ENCODE assay signal across 11 mouse cellular contexts in the genomic region with DNA sequence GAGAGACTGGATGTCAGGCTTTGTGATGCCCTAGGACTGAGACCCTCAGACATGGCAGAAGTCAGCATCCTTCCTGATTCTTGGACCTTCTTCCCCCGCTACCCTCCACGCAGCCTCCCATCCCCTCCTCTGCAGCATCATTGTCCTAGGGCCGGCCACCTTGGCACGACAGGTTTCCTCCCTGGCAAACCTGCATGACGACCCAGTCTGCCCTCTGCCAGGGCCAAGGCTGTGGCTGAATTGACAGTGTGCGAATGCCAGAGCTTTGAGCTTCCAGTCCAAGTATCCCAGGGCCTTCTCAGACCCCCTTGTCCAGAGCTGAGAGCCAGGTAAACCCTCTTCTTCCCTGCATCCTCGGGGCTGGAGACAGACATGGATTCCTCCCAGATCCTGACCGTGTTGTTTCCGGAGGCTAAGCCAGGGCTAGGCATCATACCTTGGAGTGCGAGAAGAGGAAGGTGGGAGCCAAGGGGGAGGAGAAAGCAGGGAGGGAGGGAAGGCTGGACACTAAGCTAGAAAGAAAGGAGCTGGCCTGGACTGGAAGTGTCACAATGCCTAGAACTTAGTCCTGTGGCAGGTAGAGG. TPM values are rescaled to one million over a fixed set of nuclear protein-coding genes. Genes with fewer than 3 reads are reported as not detected.
DNase-seq lines count a peak whose midpoint lies in the region; ATAC-seq lines count a peak whose summit lies in the region.
"Had no signal": no experiment of that assay in that cellular context is flagged by ENCODE, and none has a peak within 500 bp of the region (broad histone marks: within the 10 kb centered on the region; RNA-seq: fewer than 3 reads in every experiment).

A gene (plus strand): TSS at position 534 of the 584 bp plus-strand sequence.

- intact Hi-C loops in heart, postnatal 10 days (cut with DNase I), result no loop called here

- H3K27me3 ChIP-seq in heart, embryonic 15.5 days, result peaks cover 54% of the 10 kb centered on the region
- peaks cover 68% of the 10 kb centered on the region for H3K27me3 ChIP-seq in hindbrain, embryonic 10.5 days (ENCODE audit: insufficient read depth, poor library complexity, severe bottlenecking)
- H3K27me3 ChIP-seq in midbrain, embryonic 11.5 days (ENCODE audit: control insufficient read depth, insufficient read depth, low read length), result peaks cover 25% of the 10 kb centered on the region

- H3K9me3 ChIP-seq in heart, embryonic 15.5 days (replicated peaks), result no peaks in the 10 kb centered on the region
- no peaks in the 10 kb centered on the region for H3K9me3 ChIP-seq in hindbrain, embryonic 10.5 days
- H3K9me3 ChIP-seq in midbrain, embryonic 11.5 days (ENCODE audit: control insufficient read depth, low read length), result no peaks in the 10 kb centered on the region
- H3K9me3 ChIP-seq: G1E had no signal

- H3K4me3 ChIP-seq in heart, embryonic 15.5 days, result peak within 1 kb of the TSS; percentile 62
- H3K4me3 ChIP-seq in hindbrain, embryonic 10.5 days, result peak within 1 kb of the TSS; percentile 72
- H3K4me3 ChIP-seq in midbrain, embryonic 11.5 days (ENCODE audit: low read depth, low read length), result peak within 1 kb of the TSS; percentile 48; the same call in 1 of the 2 replicates

- H3K4me2 ChIP-seq in heart, embryonic 15.5 days, result peak within 1 kb of the TSS; percentile 98
- peak within 1 kb of the TSS; percentile 65 for H3K4me2 ChIP-seq in midbrain, embryonic 11.5 days

- peak within 1 kb of the TSS; percentile 58; the same call in 1 of the 2 replicates for H3K9ac ChIP-seq in heart, embryonic 15.5 days
- H3K9ac ChIP-seq in midbrain, embryonic 11.5 days (ENCODE audit: low read length), result peak within 1 kb of the TSS; percentile 68

- ATAC-seq in heart, embryonic 15.5 days (replicated peaks; ENCODE audit: insufficient number of reproducible peaks, insufficient read depth, low FRiP score, low read depth), result no peak
- no peak for ATAC-seq in midbrain, embryonic 11.5 days (ENCODE audit: low FRiP score)

- no peak within 1 kb of the TSS for H3K27ac ChIP-seq in heart, embryonic 15.5 days
- H3K27ac ChIP-seq in hindbrain, embryonic 10.5 days, result peak within 1 kb of the TSS; percentile 88; the same call in 1 of the 2 replicates
- H3K27ac ChIP-seq in midbrain, embryonic 11.5 days (ENCODE audit: low read depth, low read length), result no peak within 1 kb of the TSS

- no peak for DNase-seq in heart, postnatal 10 days
- peak; percentile 72 to 81 for DNase-seq in cerebellum, postnatal 10 days
- DNase-seq in hindbrain, embryonic 10.5 days (ENCODE audit: low spot score), result no peak
- peak; percentile 80 for DNase-seq in midbrain, embryonic 11.5 days (ENCODE audit: low spot score, missing footprints)
- no peak for DNase-seq in retina, postnatal 1 day
- no peak for DNase-seq in B cell, adult 2 months
- DNase-seq in lung, postnatal 36 days, result no peak
- DNase-seq: lung, adult 18-20 months; thymus, adult 2 months had no signal

- peaks cover 34% of the 10 kb centered on the region for H3K4me1 ChIP-seq in heart, embryonic 15.5 days (replicated peaks)
- H3K4me1 ChIP-seq in hindbrain, embryonic 10.5 days (replicated peaks), result peaks cover 51% of the 10 kb centered on the region
- H3K4me1 ChIP-seq in midbrain, embryonic 11.5 days (ENCODE audit: control insufficient read depth, insufficient read depth, low read length), result peaks cover 8% of the 10 kb centered on the region

- no peaks in the 10 kb centered on the region for H3K36me3 ChIP-seq in heart, embryonic 15.5 days
- no peaks in the 10 kb centered on the region for H3K36me3 ChIP-seq in hindbrain, embryonic 10.5 days
- no peaks in the 10 kb centered on the region for H3K36me3 ChIP-seq in midbrain, embryonic 11.5 days (ENCODE audit: control insufficient read depth, insufficient read depth, low read length)
- H3K36me3 ChIP-seq: G1E had no signal

- 56% methylated on average over 10 of the region's 10 CpGs for WGBS in heart, embryonic 15.5 days
- WGBS in hindbrain, embryonic 10.5 days, result 49% methylated on average over 10 of the region's 10 CpGs
- 45% methylated on average over 10 of the region's 10 CpGs for whole genome bisulfite sequencing in midbrain, embryonic 11.5 days

RNA-seq across cellular contexts. Expression of the gene that starts here (rescaled TPM):
- 0.48 and 0.86 TPM in 2 replicates for polyA plus RNA-seq in heart, embryonic 15.5 days (2015; fragmentation: Nextera tagmentation; extraction: Ambion mirVana)
- not detected for total RNA-seq in heart, postnatal 10 days (2021)
- 3.3 and 3.4 TPM in 2 replicates for polyA plus RNA-seq in hindbrain, embryonic 10.5 days (2016; fragmentation: Nextera tagmentation; extraction: Ambion mirVana)
- 1.5 and 2.1 TPM in 2 replicates for polyA plus RNA-seq in midbrain, embryonic 11.5 days (2014; fragmentation: Nextera tagmentation; extraction: Ambion mirVana)
- total RNA-seq: G1E had no signal
- polyA plus RNA-seq: G1E had no signal

Comparison
In these comparisons a context has a peak if more than half of its experiments do, and no peak if none do; other contexts are left out.
1. DNase-seq: peak in cerebellum, postnatal 10 days (2 of 2) and midbrain, embryonic 11.5 days (single experiment); none in heart, postnatal 10 days (0 of 2), hindbrain, embryonic 10.5 days (single experiment), retina, postnatal 1 day (single experiment), B cell, adult 2 months (0 of 2) and lung, postnatal 36 days (single experiment).
2. Peak in every context shown above with its lines, with median percentiles within 50 percentile points of each other: H3K4me3 ChIP-seq.